Mouse (Mus musculus) urinary bladder, postnatal 4 days (tissue): ENCODE results near the gene Armt1.
"Not testable (repeated sequence)": the region's sequence is repeated elsewhere in the genome, so short reads cannot be mapped to it uniquely, and the experiment has no call there.

ENCODE experiments used
- DNase-seq, 2 experiments: peaks; one replicate each; pipeline ENCODE4 v3.0.0; 2021 to 2022; ENCODE audit warnings: low spot score in 2 of 2

Gene Armt1

DNA sequence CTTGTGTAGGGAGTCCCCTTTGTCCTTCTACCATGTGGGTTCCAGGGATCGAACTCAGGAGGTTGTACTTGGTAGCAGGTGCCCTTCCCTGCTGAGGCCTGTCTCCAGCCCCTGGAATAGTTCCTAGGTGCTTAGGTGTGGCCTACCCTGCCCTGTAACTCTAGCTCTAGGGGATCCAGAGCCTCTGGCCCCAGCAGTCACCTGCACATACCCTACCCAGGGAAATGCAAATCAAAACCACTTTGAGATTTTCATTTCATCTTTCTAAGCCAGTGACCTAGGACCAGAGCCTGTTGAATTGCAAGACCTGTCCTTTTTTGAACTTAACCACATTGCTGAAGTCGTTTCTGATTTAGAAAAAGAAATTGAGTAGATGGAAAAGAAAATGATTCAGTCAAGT lies 1.6 kb downstream of the Armt1 start:
- DNase-seq: not testable (repeated sequence)

DNA sequence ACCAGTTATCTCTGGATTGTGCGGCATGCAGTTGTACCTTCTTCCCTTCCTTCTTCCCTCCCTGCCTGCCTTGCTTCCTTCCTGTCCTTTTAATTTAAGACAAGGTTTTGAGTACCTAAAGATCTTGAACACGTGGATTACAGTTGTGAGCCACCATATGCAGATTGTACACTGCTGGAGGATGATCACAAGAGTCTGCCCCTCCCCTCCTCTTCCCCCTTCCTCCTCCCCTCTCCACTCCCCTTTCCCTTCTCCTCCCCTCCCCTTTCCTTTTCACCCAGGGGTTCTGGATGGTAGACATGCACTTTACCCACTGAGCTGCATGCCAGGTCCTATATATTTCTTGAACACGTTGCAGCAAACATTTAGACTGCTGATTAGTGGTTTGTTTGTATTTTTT lies 3.1 kb downstream of the Armt1 start:
- no peak for DNase-seq

DNA sequence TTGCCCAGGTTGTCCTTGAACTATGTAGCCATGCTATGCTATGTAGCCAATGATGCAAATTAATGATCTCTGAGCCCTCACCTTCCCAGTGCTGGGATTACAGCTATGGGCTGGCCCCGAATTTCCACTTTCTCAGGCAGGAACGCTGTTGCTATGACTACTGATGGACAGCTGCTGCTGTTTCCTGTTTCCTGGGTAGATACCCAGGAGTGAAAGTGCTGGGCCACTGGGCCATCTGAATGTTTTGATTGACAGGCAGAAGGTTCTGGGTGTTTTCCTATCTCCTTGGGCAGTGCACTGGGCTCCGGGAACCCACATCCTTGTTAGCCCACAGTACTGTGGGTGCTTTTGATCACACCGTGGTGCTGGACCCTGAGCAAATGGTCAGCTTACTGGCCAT lies 24.1 kb downstream of the Armt1 start:
- no peak for DNase-seq

DNA sequence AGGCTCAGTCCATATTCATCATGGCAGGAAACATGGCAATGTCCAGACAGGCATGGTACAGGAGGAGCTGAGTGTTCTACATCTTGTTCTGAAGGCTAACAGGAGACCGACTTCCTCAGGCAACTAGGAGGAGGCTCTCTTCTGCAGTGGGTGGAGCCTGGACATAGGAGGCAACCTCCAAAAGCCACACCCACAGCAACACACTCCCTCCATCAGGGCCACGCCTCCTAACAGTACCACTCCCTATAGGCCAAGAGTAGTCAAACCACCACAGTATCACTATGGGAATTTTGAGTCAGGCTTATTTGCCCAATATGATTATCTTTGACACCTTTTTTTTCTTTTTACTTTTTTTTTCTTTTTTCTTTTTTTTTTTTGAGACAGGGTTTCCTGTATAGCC lies 27.9 kb downstream of the Armt1 start:
- DNase-seq: no peak

DNA sequence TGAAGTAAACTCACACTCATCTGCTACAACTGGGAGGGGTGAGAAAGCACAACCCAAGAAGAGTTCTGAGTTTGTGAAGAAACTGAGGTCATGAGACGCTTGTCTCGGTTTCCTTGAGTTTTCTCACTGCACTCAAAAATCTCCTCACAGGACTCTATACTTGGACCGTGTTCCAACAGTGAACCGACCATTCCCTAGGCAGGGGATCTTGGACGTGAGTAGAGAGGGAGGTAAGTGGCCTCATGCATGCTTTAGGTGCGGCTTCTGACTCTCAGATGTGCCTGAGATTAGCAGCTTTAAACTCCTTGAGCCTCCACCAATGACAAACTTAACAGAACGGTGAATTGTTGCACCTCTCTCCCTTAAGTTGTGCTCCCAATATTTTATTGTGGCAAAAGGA lies 33.5 kb downstream of the Armt1 start:
- no peak for DNase-seq

DNA sequence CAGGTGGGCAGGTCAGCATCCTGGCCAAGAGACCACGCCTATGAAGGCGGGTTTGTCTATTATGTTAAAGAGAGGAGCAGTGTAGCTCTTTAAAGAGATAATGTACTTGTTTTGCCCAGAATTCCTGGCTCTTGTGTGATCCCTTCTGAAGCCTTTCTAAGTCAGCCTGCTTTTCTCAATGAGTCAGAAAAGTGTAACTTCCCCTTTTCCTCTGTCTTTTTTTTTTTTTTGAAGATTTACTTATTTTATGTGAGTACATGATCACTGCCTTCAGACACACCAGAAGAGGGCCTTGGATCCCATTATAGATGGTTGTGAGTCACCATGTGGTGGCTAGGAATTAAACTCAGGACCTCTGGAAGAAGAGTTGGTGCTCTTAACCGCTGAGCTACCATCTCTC lies 37.1 kb downstream of the Armt1 start:
- no peak for DNase-seq

DNA sequence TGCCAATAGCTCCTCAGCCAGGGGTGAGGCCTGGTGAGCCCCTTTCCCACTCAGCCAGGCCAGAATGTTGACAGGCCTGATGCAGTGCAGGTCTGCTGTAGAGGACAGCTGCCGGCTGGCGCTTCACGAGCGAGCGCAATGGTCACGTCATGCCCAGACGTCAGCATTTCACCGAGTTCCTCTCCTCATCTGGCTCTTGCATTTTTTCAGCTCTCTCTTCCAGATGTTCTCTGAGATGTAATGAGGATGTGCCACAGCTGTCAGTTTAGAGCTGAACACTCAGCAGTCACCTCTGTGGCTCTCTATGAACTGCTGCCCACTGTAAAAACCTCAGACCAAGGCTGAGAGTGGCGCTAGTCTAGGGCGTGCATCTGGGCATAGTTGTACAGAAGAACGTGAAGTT lies 41.3 kb downstream of the Armt1 start:
- DNase-seq: no peak

DNA sequence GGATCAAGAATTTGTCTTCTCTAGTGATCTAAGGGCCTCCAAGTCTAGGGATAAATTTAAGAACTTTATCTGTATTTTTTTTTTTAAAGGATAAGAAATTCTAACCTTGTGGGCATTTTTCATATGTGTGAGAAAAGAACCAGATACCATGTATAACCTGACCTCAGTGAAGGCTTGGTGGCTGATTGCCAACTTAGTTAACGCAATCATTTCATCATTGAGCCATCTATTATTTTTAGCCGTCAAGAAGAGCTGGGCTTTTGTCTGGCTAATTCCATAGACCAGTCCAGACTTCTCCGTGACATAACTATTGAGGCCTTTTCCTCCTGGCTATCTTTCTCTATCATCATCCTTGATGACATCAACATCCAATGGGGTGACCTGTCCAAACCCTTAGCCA lies 43.2 kb downstream of the Armt1 start:
- no peak for DNase-seq

DNA sequence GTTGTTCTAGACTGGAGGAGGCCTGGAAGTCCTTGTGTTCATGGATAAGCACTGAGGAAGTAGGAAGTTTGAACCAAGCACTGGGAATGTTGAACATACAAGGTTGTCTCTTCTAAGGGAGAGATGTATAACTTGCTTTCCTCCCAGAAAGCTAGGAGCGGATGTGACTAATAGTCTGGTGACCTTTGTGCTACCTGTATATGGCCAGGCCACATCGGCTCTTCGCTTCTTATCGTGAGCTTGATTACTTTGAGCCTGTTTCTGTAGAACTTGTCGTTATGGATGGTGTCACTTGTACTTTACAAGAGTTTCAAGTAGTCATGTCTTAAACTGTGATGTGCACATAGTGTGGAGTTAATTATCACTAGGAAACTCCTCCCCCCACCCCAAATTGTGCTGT lies 44.3 kb downstream of the Armt1 start:
- no peak for DNase-seq

DNA sequence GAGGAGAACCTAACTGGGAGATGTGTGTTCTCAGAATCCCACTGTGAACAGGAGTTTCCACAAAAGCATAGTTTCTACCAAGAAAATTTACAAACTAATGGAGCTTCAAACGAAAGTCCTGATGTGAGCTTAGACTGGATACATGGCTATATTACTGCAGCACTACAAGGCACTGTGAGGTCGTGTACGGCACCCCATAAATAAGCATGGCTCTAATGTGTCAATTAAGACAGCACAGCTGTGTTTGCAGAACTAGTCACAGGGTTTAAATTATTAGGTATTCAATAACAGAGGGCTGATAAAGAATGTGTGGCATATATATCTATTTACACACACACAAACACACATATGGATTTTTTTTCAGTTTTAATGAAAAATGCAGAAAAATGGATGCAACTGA lies 48.7 kb downstream of the Armt1 start:
- no peak for DNase-seq

DNA sequence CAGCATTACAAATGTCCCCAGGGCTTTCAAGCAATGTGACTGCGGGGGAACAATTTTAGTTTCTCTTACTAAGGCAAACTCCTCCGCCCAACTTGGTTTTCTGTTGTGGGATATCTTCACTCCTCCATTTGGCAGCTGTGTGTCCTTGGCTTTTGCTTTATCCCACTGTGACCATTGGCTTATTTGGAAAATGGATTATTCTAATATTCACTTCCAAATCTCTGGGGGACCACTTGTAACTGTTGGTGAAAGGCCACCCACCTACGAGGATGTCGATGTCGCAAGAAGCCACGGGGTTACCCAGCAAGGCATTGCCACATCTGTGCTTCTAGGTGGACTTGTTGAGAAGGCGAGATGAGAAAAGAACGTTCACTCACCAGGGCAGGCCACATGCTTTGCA lies 49.4 kb downstream of the Armt1 start:
- no peak for DNase-seq

DNA sequence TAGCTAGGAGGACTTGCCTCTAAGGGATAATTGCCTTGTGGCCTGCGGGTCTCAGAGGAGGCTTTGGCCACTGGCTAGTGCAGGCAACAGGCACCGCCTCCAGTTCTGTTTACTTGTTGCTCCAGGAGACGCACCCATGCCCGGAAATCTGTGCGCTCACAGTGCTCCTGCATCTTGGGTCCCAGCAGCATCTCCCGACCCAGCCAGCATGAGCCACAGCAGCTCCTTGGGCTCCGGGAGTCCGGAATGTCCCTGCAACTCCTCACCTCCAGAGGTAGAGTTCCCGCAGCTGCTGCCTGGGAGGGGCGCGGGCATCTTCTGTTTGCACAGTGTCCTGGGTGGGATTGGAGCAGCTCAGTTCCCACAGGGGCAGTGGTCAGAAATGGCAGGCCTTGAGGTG lies 50.1 kb downstream of the Armt1 start, which contains the start of gene Ccdc170:
TSS of gene Ccdc170 (plus strand) at position 148 of the 400 bp plus-strand sequence.
- DNase-seq: peak in 1 of 2 experiments; percentile 26

DNA sequence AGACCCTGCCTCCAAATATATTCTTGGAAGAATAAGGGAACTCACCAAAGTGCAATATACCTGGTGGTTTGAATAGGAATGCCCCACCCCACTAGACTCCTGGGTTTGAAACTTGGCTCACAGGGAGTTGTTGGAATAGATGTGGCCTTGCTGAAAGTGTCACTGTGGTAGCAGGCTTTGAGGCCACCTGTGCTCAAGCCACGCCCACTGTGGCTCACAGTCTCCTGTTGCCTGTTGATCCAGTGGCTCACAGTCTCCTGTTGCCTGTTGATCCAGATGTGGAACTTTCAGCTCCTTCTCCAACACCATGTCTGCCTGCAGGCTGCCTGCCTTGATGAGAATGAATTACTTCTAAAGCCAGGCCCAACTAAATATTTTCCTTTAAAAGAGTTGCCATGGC lies 51.6 kb downstream of the Armt1 start:
- DNase-seq: no peak

DNA sequence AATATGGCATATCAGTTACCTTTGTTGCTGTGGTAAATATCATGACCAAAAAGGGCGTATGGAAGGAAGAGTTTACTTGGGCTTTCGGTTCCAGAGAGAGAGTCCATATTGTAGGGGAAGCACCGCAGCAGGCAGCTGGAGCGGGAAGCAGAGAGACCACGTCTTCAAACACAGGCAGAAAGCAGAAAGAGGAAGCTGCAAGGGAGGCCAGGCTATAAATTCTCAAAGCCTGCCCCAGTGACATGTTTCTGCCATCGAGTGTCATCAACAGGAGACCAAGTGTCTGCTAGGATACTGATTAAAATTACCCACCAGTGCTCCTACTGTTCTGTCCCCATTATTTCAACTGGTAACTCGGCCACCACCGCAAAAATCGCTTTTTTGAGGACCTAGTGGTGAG lies 52.7 kb downstream of the Armt1 start:
- no peak for DNase-seq

DNA sequence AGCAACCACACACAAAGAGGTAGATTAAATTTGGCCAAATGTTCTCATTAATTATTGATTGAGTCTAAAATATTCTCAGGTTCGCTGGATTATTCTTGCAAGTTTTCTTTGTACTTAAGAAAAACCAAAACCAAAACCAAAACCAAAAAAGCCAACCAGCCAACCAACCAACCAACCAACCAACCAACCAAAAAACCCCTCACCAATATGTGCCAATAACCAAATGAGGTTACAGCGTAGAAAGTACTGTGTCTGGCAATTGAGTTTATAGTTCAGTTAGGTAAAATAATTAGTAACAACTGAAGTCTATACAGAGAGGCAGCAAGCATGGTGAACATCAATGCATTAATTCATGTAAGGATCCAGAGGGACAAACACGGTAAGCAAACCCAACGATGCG lies 57.6 kb downstream of the Armt1 start:
- no peak for DNase-seq

DNA sequence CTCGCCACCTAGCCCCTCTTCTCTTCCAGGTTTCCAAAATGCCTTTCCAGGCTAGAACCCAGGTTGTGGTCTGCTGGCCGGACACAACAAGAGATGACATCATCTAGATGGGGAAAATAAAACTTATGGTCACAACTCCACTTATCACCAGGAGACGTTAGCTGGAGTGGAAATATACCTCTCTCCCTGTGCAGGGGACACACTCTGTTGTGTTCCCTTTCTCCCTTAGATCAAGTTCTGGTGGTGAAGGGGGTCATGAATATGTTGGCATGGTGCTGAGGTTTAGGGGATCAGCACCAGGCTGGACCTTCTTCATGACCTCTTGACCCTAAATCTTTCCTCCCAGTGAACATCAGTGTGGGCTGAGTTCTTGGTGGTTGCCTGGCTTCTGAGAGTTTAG lies 59.0 kb downstream of the Armt1 start:
- no peak for DNase-seq

DNA sequence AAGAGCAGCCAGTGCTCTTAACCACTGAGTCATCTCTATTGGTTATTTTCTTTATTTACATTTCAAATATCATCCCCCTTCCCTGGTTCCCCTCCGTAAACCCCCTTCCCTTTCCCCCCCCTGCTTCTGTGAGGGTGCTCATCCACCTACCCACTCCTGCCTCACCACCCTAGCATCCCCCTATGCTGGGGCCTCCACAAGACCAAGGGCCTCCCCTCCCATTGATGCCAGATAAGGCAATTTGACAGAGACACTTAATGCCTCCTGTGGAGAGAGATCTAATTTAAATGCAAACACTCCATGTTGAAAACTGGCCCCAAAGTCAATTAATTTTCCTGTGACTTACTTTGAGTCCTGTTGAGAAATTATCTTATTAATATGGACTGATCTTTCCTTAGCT lies 59.8 kb downstream of the Armt1 start:
- DNase-seq: no peak

DNA sequence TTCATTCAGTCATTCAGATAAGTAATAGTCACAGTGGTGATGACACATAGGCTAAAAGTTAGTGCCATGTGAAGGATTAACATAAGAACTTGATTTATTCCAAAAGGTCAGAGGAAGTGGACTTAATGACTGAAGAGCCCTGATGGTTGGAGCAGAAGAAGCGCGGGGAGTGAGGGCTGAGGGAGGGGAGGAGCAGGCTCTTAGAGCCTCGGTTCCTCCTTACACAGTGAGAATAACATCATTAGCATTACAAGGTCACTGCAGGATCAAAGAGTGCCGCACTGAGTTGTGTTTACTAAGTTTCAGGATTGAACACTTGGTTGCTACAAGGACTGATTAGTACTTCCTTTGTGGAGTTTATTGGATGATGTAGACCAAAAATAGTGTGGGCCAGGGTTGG lies 60.6 kb downstream of the Armt1 start:
- DNase-seq: no peak

DNA sequence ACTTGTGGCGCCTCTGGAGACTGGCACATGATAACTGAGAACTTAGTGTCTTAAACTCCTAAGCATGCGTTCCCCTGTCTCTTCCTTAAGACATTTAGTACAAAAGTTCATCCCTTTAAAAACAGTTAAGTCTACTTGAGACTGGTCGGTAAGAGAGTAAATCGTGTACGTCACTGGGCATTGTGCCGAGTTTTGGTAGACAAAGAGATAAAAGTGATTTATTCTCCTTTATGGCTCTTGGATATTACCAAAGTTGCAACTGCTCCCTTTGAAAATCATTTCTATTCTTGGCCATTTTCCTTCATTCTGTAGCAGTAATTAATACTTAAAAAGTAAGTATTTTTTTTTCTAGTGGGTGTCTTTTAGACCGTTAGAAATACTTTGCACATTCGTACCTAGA lies 71.0 kb downstream of the Armt1 start:
- DNase-seq: no peak
